Mouse (Mus musculus) midbrain, embryonic 16.5 days (tissue): ENCODE data around the gene Btbd8. TPM values are rescaled to one million over a fixed set of nuclear protein-coding genes. Genes with fewer than 3 reads are reported as not detected.

Experiments
- ATAC-seq: fragments of 200-750 bp; cut with Nextera tagmentation; 2 replicates; pipeline ENCODE4 v1.8.0; 2017; ENCODE audit warnings: moderate TSS enrichment
- H3K27ac ChIP-seq: fragments of 300-500 bp; sonication (generic); 2 replicates; pipeline ENCODE4 v1.5.1; 2014; ENCODE audit warnings: mild to moderate bottlenecking, low read length, mixed read lengths
- H3K27me3 ChIP-seq: fragments of 300-500 bp; sonication (generic); 2 replicates; pipeline ENCODE4 v1.6.1; 2014; ENCODE audit warnings: low read depth, low read length, mixed read lengths; ENCODE audit not compliant: control insufficient read depth, insufficient read depth
- H3K36me3 ChIP-seq: fragments of 300-500 bp; sonication (generic); 2 replicates; pipeline ENCODE4 v1.6.1; 2014; ENCODE audit warnings: mild to moderate bottlenecking, low read length, moderate library complexity, mixed read lengths; ENCODE audit not compliant: control insufficient read depth, insufficient read depth
- H3K4me1 ChIP-seq: fragments of 300-500 bp; sonication (generic); 2 replicates; pipeline ENCODE4 v1.6.1; 2014; ENCODE audit warnings: mild to moderate bottlenecking, low read length, mixed read lengths; ENCODE audit not compliant: control insufficient read depth, insufficient read depth
- H3K4me2 ChIP-seq: fragments of 300-500 bp; sonication (generic); 2 replicates; pipeline ENCODE4 v1.6.1; 2014; ENCODE audit warnings: mild to moderate bottlenecking, low read length, mixed read lengths
- H3K4me3 ChIP-seq: fragments of 300-500 bp; sonication (generic); 2 replicates; pipeline ENCODE4 v1.5.1; 2014; ENCODE audit warnings: low read depth, mild to moderate bottlenecking, low read length, moderate library complexity, mixed read lengths
- H3K9ac ChIP-seq: fragments of 300-500 bp; sonication (generic); 2 replicates; pipeline ENCODE4 v1.6.1; 2014; ENCODE audit warnings: low read depth, low read length, mixed read lengths
- H3K9me3 ChIP-seq: fragments of 300-500 bp; sonication (generic); replicated peaks from 2 replicates; pipeline ENCODE4 v1.6.1; 2014; ENCODE audit warnings: mild to moderate bottlenecking, low read length, mixed read lengths; ENCODE audit not compliant: control insufficient read depth, poor library complexity, severe bottlenecking
- WGBS: fragments of 180-500 bp; shearing (Covaris S2); extraction: QIAGEN DNeasy Blood & Tissue Kit; methylation state at CpG from one replicate; pipeline ENCODE4 v1.1.7; 2014; 5-methylcytosine and 5-hydroxymethylcytosine counted together
- polyA plus RNA-seq: library from polyadenylated mRNA; unstranded; fragments of >200 nt; fragmentation: Nextera tagmentation; extraction: Ambion mirVana; gene quantifications from 2 replicates; pipeline ENCODE4 v1.2.1, GENCODE M21; 2015

Gene Btbd8
- polyA plus RNA-seq, 1 experiment from 2014 or later, result 23.5 TPM

DNA sequence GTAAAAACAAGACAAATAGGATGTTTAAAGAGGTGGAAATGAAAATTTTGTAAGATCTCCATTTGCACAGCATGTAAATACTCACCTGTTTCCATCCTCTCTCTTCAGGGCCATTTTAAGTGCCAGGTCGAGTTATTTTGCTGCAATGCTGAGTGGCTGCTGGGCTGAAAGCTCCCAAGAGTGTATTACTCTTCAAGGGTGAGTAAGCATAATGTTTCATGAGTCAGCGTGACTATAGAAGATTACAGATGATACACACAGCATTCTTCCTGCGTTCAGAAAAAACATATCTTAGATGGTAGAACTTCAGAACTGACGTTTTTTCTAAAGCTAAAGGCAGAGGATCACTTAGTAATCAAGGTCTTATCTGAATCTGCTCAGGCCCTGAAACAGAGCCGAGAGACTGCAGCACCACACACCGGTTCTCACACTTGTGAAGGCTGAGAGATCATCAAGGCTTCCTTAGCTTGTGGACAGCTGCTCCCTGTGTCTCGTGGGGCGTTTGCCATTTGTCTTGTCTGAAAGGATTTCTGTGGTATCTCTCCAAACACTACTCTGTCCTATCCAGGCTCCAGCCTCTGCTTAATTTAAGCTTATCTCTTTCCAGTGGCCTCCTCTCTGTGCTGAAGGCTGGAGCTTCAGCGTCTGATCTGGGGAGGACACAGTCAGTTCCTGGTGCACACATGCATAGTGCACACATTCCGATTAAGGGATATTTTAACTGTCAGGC is 33.0 kb downstream of the Btbd8 start:
- H3K27me3 ChIP-seq, result no peaks in the 10 kb centered on the region
- WGBS, result 73% methylated on average over 10 of the region's 10 CpGs
- no peak overlapping the region for H3K4me3 ChIP-seq

GRCm38 (mm10) chr5:107480194-107480593 is 42.4 kb downstream of the Btbd8 start:
- H3K27me3 ChIP-seq, result no peaks in the 10 kb centered on the region
- ATAC-seq, result no peak
- H3K4me3 ChIP-seq, result no peak overlapping the region
- no peaks in the 10 kb centered on the region for H3K4me1 ChIP-seq
- H3K4me2 ChIP-seq, result no peak overlapping the region
- no peaks in the 10 kb centered on the region for H3K9me3 ChIP-seq
- H3K36me3 ChIP-seq, result no peaks in the 10 kb centered on the region
- no peak overlapping the region for H3K9ac ChIP-seq
- H3K27ac ChIP-seq, result no peak overlapping the region
- WGBS, result 94% methylated on average over 2 of the region's 2 CpGs

More for the DNA sequence above, 33.0 kb downstream of the Btbd8 start:
- no peak overlapping the region for H3K27ac ChIP-seq
- H3K36me3 ChIP-seq, result no peaks in the 10 kb centered on the region
- no peak overlapping the region for H3K9ac ChIP-seq
- no peak overlapping the region for H3K4me2 ChIP-seq
- ATAC-seq, result no peak
- no peaks in the 10 kb centered on the region for H3K9me3 ChIP-seq
- no peaks in the 10 kb centered on the region for H3K4me1 ChIP-seq

- no peaks in the 10 kb centered on the region for H3K27me3 ChIP-seq
- H3K9me3 ChIP-seq, result no peaks in the 10 kb centered on the region
- H3K4me1 ChIP-seq, result no peaks in the 10 kb centered on the region
- WGBS, result 66% methylated on average over 4 of the region's 4 CpGs
- no peak overlapping the region for H3K27ac ChIP-seq
- no peak overlapping the region for H3K9ac ChIP-seq
- no peak overlapping the region for H3K4me2 ChIP-seq
- H3K36me3 ChIP-seq, result no peaks in the 10 kb centered on the region
- ATAC-seq, result no peak
- no peak overlapping the region for H3K4me3 ChIP-seq
Measured at GRCm38 (mm10) chr5:107488996-107489395, 51.2 kb downstream of the Btbd8 start.

DNA sequence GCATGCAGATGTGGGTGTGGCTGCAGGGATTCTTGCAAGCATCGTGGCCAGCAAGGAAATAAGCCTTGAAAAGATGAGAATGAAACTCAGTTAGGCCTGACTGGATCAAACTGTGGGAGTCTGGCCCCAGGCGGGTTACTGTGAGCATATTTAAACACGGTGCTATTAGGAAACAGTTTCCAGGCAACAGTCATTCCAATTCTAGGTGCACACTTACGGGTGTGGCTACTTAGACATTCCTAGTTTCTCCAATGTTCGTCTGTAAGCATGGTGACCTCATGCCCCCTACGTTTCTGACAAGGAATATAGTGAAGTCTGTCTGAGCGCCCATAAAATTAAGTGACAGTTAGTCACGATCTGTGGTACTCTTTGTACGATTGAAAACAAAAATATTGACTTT is 53.2 kb downstream of the Btbd8 start:
- Histone ChIP-seq H3K9ac (no peak overlapping the region), H3K9me3 (no peaks in the 10 kb centered on the region), H3K27ac (no peak overlapping the region), H3K4me1 (no peaks in the 10 kb centered on the region), H3K27me3 (no peaks in the 10 kb centered on the region), H3K36me3 (no peaks in the 10 kb centered on the region), H3K4me3 (no peak overlapping the region), H3K4me2 (no peak overlapping the region)
- 79% methylated on average over 9 of the region's 9 CpGs for WGBS
- no peak for ATAC-seq

DNA sequence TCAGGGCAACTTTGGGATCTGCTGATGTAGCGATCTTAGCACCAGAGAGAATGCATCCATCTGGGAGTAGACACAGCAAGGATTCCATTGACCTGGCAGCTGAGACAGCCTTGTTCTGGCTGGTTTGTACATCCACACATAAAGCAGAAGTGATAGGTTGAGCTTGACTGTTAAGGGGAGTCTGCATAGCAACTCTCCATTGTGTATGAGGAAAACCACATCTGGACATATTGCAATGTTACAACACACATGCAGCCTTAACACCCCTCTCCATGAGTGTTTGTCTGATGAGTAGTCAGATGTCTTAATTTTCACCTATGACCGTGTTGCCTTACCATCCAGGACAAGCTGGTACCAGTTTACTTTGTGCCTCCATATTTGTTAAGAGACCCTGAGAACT is 54.7 kb downstream of the Btbd8 start:
- Histone ChIP-seq H3K4me1 (no peaks in the 10 kb centered on the region), H3K4me3 (no peak overlapping the region), H3K36me3 (no peaks in the 10 kb centered on the region), H3K27me3 (no peaks in the 10 kb centered on the region), H3K9ac (no peak overlapping the region), H3K4me2 (no peak overlapping the region), H3K27ac (no peak overlapping the region), H3K9me3 (no peaks in the 10 kb centered on the region)
- 92% methylated on average over 2 of the region's 2 CpGs for WGBS
- no peak for ATAC-seq

- WGBS, result over 99% methylated on average over 5 of the region's 5 CpGs
- H3K9me3 ChIP-seq, result no peaks in the 10 kb centered on the region
- H3K4me1 ChIP-seq, result peaks cover 8% of the 10 kb centered on the region
- no peak overlapping the region for H3K27ac ChIP-seq
- H3K4me2 ChIP-seq, result no peak overlapping the region
- H3K4me3 ChIP-seq, result no peak overlapping the region
- H3K9ac ChIP-seq, result no peak overlapping the region
- H3K36me3 ChIP-seq, result no peaks in the 10 kb centered on the region
- no peak for ATAC-seq
- no peaks in the 10 kb centered on the region for H3K27me3 ChIP-seq
Measured at GRCm38 (mm10) chr5:107494759-107495158, 57.0 kb downstream of the Btbd8 start.

- Histone ChIP-seq H3K27me3 (no peaks in the 10 kb centered on the region), H3K9ac (no peak overlapping the region), H3K9me3 (no peaks in the 10 kb centered on the region), H3K4me3 (no peak overlapping the region), H3K4me2 (no peak overlapping the region), H3K27ac (no peak overlapping the region), H3K4me1 (peaks cover 13% of the 10 kb centered on the region), H3K36me3 (peaks cover 3% of the 10 kb centered on the region; the same call in 1 of the 2 replicates)
- ATAC-seq, result no peak
- 88% methylated on average over 2 of the region's 2 CpGs for WGBS
Measured at GRCm38 (mm10) chr5:107496047-107496446, 58.2 kb downstream of the Btbd8 start.

- Histone ChIP-seq H3K4me3 (peak overlapping the region; percentile 50), H3K27me3 (no peaks in the 10 kb centered on the region), H3K9ac (peak overlapping the region; percentile 64), H3K9me3 (no peaks in the 10 kb centered on the region), H3K4me1 (peaks cover 17% of the 10 kb centered on the region), H3K36me3 (peaks cover 5% of the 10 kb centered on the region; the same call in 1 of the 2 replicates), H3K27ac (peak overlapping the region; percentile 92), H3K4me2 (peak overlapping the region; percentile 80)
- WGBS, result 18% methylated on average over 10 of the region's 10 CpGs
- peak; percentile 97 for ATAC-seq
Measured at GRCm38 (mm10) chr5:107497519-107498501, 60.0 kb downstream of the Btbd8 start.
